Mouse (Mus musculus) limb, embryonic 15.5 days (tissue): Measurements from ENCODE around the gene Pbld1. TPM values are rescaled to one million over a fixed set of nuclear protein-coding genes. Genes with fewer than 3 reads are reported as not detected.

Experiments
- ATAC-seq: fragments of 200-750 bp; cut with Nextera tagmentation; 2 replicates; pipeline ENCODE4 v1.8.0; 2017; ENCODE audit warnings: low read depth, moderate TSS enrichment; ENCODE audit not compliant: insufficient number of reproducible peaks, low FRiP score, low TSS enrichment
- H3K27ac ChIP-seq: fragments of 300-500 bp; sonication (generic); 2 replicates; pipeline ENCODE4 v1.5.1; 2015; ENCODE audit warnings: moderate library complexity, mild to moderate bottlenecking, inconsistent platforms
- H3K27me3 ChIP-seq: fragments of 300-500 bp; sonication (generic); 2 replicates; pipeline ENCODE4 v1.6.1; 2015; ENCODE audit warnings: inconsistent platforms
- H3K36me3 ChIP-seq: fragments of 300-500 bp; sonication (generic); 2 replicates; pipeline ENCODE4 v1.6.1; 2015; ENCODE audit warnings: inconsistent platforms
- H3K4me1 ChIP-seq: fragments of 300-500 bp; sonication (generic); 2 replicates; pipeline ENCODE4 v1.6.1; 2015; ENCODE audit warnings: inconsistent platforms
- H3K4me2 ChIP-seq: fragments of 300-500 bp; sonication (generic); 2 replicates; pipeline ENCODE4 v1.6.1; 2015; ENCODE audit warnings: mild to moderate bottlenecking, inconsistent platforms
- H3K4me3 ChIP-seq: fragments of 300-500 bp; sonication (generic); 2 replicates; pipeline ENCODE4 v1.5.1; 2015; ENCODE audit warnings: mild to moderate bottlenecking, inconsistent platforms
- H3K9ac ChIP-seq: fragments of 300-500 bp; sonication (generic); 2 replicates; pipeline ENCODE4 v1.6.1; 2015; ENCODE audit warnings: inconsistent platforms
- H3K9me3 ChIP-seq: fragments of 300-500 bp; sonication (generic); 2 replicates; pipeline ENCODE4 v1.6.1; 2016; ENCODE audit warnings: inconsistent platforms
- WGBS: fragments of 180-500 bp; shearing (Covaris S2); methylation state at CpG from one replicate; pipeline ENCODE4 v1.1.7; 2015; 5-methylcytosine and 5-hydroxymethylcytosine counted together
- polyA plus RNA-seq: library from polyadenylated mRNA; unstranded; fragments of >200 nt; fragmentation: Nextera tagmentation; extraction: Ambion mirVana; gene quantifications from 2 replicates; pipeline ENCODE4 v1.2.1, GENCODE M21; 2015

The Pbld1 gene
- polyA plus RNA-seq, 1 experiment from 2014 or later, result 1.1 TPM

- Histone ChIP-seq H3K4me3 (no peak overlapping the region), H3K4me1 (no peaks in the 10 kb centered on the region), H3K36me3 (no peaks in the 10 kb centered on the region), H3K27me3 (no peaks in the 10 kb centered on the region), H3K4me2 (no peak overlapping the region), H3K9ac (no peak overlapping the region), H3K27ac (no peak overlapping the region), H3K9me3 (no peaks in the 10 kb centered on the region)
- no peak for ATAC-seq
- 3% methylated on average over 5 of the region's 5 CpGs for WGBS
These were observed 6.0 kb downstream of the Pbld1 start for GRCm38 (mm10) chr10:63065988-63066387.

GRCm38 (mm10) chr10:63086304-63086703, 26.3 kb downstream of the Pbld1 start:
- no peak for ATAC-seq
- Histone ChIP-seq H3K27ac (no peak overlapping the region), H3K4me2 (no peak overlapping the region), H3K4me3 (no peak overlapping the region), H3K4me1 (peaks cover 5% of the 10 kb centered on the region; the same call in 1 of the 2 replicates), H3K27me3 (0 out of 2 replicates have a peak, but pooled peaks cover 6% of the 10 kb centered on the region), H3K36me3 (no peaks in the 10 kb centered on the region), H3K9me3 (no peaks in the 10 kb centered on the region), H3K9ac (no peak overlapping the region)
- 75% methylated on average over 10 of the region's 10 CpGs for WGBS

- WGBS, result 39% methylated on average over 8 of the region's 8 CpGs
- no peak for ATAC-seq
- Histone ChIP-seq H3K4me1 (peaks cover 5% of the 10 kb centered on the region; the same call in 1 of the 2 replicates), H3K36me3 (no peaks in the 10 kb centered on the region), H3K27ac (no peak overlapping the region), H3K4me2 (peak overlapping the region; percentile 46), H3K9ac (no peak overlapping the region), H3K27me3 (0 out of 2 replicates have a peak, but pooled peaks cover 6% of the 10 kb centered on the region), H3K4me3 (peak overlapping the region; percentile 26; the same call in 1 of the 2 replicates), H3K9me3 (no peaks in the 10 kb centered on the region)
These were observed 29.3 kb downstream of the Pbld1 start for GRCm38 (mm10) chr10:63089103-63089757.

GRCm38 (mm10) chr10:63089758-63090571, 30.0 kb downstream of the Pbld1 start:
- Histone ChIP-seq H3K4me2 (peak overlapping the region; percentile 46), H3K4me1 (peaks cover 5% of the 10 kb centered on the region; the same call in 1 of the 2 replicates), H3K4me3 (peak overlapping the region; percentile 26), H3K36me3 (no peaks in the 10 kb centered on the region), H3K9me3 (no peaks in the 10 kb centered on the region), H3K27ac (no peak overlapping the region), H3K9ac (no peak overlapping the region), H3K27me3 (0 out of 2 replicates have a peak, but pooled peaks cover 6% of the 10 kb centered on the region)
- no peak for ATAC-seq
- 8% methylated on average over 26 of the region's 26 CpGs for WGBS

- ATAC-seq, result no peak
- H3K27me3 ChIP-seq, result 0 out of 2 replicates have a peak, but pooled peaks cover 6% of the 10 kb centered on the region
- WGBS, result 53% methylated on average over 7 of the region's 7 CpGs
These were observed 32.0 kb downstream of the Pbld1 start for GRCm38 (mm10) chr10:63091915-63092314.

GRCm38 (mm10) chr10:63092616-63093550, 32.9 kb downstream of the Pbld1 start:
- no peak overlapping the region for H3K9ac ChIP-seq
- no peak overlapping the region for H3K27ac ChIP-seq
- H3K4me3 ChIP-seq, result no peak overlapping the region
- H3K4me1 ChIP-seq, result peaks cover 5% of the 10 kb centered on the region; the same call in 1 of the 2 replicates
- no peak for ATAC-seq
- H3K36me3 ChIP-seq, result no peaks in the 10 kb centered on the region
- 48% methylated on average over 10 of the region's 10 CpGs for WGBS
- H3K27me3 ChIP-seq, result peaks cover 6% of the 10 kb centered on the region; the same call in 1 of the 2 replicates
- H3K4me2 ChIP-seq, result no peak overlapping the region
- H3K9me3 ChIP-seq, result no peaks in the 10 kb centered on the region

More at GRCm38 (mm10) chr10:63091915-63092314, 32.0 kb downstream of the Pbld1 start:
- H3K4me2 ChIP-seq, result no peak overlapping the region
- H3K4me3 ChIP-seq, result no peak overlapping the region
- H3K27ac ChIP-seq, result no peak overlapping the region
- H3K9ac ChIP-seq, result no peak overlapping the region
- H3K4me1 ChIP-seq, result peaks cover 5% of the 10 kb centered on the region; the same call in 1 of the 2 replicates
- H3K9me3 ChIP-seq, result no peaks in the 10 kb centered on the region
- no peaks in the 10 kb centered on the region for H3K36me3 ChIP-seq

- no peak overlapping the region for H3K9ac ChIP-seq
- peaks cover 28% of the 10 kb centered on the region for H3K27me3 ChIP-seq
- peaks cover 14% of the 10 kb centered on the region for H3K4me1 ChIP-seq
- no peaks in the 10 kb centered on the region for H3K36me3 ChIP-seq
- no peak overlapping the region for H3K27ac ChIP-seq
- 29% methylated on average over 2 of the region's 2 CpGs for WGBS
- no peak for ATAC-seq
- H3K9me3 ChIP-seq, result no peaks in the 10 kb centered on the region
- H3K4me2 ChIP-seq, result no peak overlapping the region
- no peak overlapping the region for H3K4me3 ChIP-seq
These were observed 36.8 kb downstream of the Pbld1 start for GRCm38 (mm10) chr10:63096757-63097156.

- H3K9ac ChIP-seq, result no peak overlapping the region
- H3K4me3 ChIP-seq, result no peak overlapping the region
- H3K4me2 ChIP-seq, result no peak overlapping the region
- ATAC-seq, result no peak
- no peaks in the 10 kb centered on the region for H3K9me3 ChIP-seq
- 63% methylated on average over 12 of the region's 12 CpGs for WGBS
- no peak overlapping the region for H3K27ac ChIP-seq
- no peaks in the 10 kb centered on the region for H3K36me3 ChIP-seq
- peaks cover 28% of the 10 kb centered on the region for H3K27me3 ChIP-seq
- H3K4me1 ChIP-seq, result peaks cover 14% of the 10 kb centered on the region
These were observed 38.2 kb downstream of the Pbld1 start for GRCm38 (mm10) chr10:63098191-63098590.

- H3K9ac ChIP-seq, result peak within 1 kb of the TSS; percentile 47
- no peaks in the 10 kb centered on the region for H3K36me3 ChIP-seq
- peaks cover 14% of the 10 kb centered on the region for H3K4me1 ChIP-seq
- no peaks in the 10 kb centered on the region for H3K9me3 ChIP-seq
- peak within 1 kb of the TSS; percentile 94 for H3K4me2 ChIP-seq
- no peak within 1 kb of the TSS for H3K27ac ChIP-seq
- ATAC-seq, result no peak
- WGBS, result 7% methylated on average over 16 of the region's 16 CpGs
- peaks cover 28% of the 10 kb centered on the region for H3K27me3 ChIP-seq
- H3K4me3 ChIP-seq, result peak within 1 kb of the TSS; percentile 52
These were observed 39.6 kb downstream of the Pbld1 start, which contains the start of gene Atoh7 for GRCm38 (mm10) chr10:63099521-63099920. Atoh7 (plus strand) TSS chr10:63099651.

GRCm38 (mm10) chr10:63099941-63100562, 40.1 kb downstream of the Pbld1 start:
- Histone ChIP-seq H3K27me3 (peaks cover 28% of the 10 kb centered on the region), H3K36me3 (no peaks in the 10 kb centered on the region), H3K4me1 (peaks cover 14% of the 10 kb centered on the region), H3K9me3 (no peaks in the 10 kb centered on the region), H3K4me3 (peak overlapping the region; percentile 52), H3K27ac (no peak overlapping the region), H3K9ac (peak overlapping the region; percentile 47), H3K4me2 (peak overlapping the region; percentile 94)
- WGBS, result under 1% methylated on average over 62 of the region's 62 CpGs
- peak; percentile 44 for ATAC-seq

- H3K4me3 ChIP-seq, result peak overlapping the region; percentile 52
- no peaks in the 10 kb centered on the region for H3K9me3 ChIP-seq
- peaks cover 14% of the 10 kb centered on the region for H3K4me1 ChIP-seq
- H3K4me2 ChIP-seq, result peak overlapping the region; percentile 94
- no peak for ATAC-seq
- 12% methylated on average over 9 of the region's 9 CpGs for WGBS
- H3K9ac ChIP-seq, result no peak overlapping the region
- no peaks in the 10 kb centered on the region for H3K36me3 ChIP-seq
- no peak overlapping the region for H3K27ac ChIP-seq
- H3K27me3 ChIP-seq, result peaks cover 28% of the 10 kb centered on the region
These were observed 40.7 kb downstream of the Pbld1 start for GRCm38 (mm10) chr10:63100657-63101056.
